Mouse (Mus musculus): ENCODE data around the gene U2af2.
"Not testable (repeated sequence)": the region's sequence is repeated elsewhere in the genome, so short reads cannot be mapped to it uniquely, and the experiment has no call there.

Gene U2af2

GRCm38 (mm10) chr7:5061774-5062359 is at the start of gene U2af2:
U2af2 (plus strand) TSS chr7:5062143.
- DNase-seq = peak; percentile 97

- DNase-seq = no peak
Observed at GRCm38 (mm10) chr7:5012681-5013513, 49.0 kb upstream of the U2af2 start.

GRCm38 (mm10) chr7:5014251-5015117 is 47.5 kb upstream of the U2af2 start, which contains the start of the genes Zfp524 and Fiz1:
Zfp524 (plus strand) TSS chr7:5014415.
Fiz1 (minus strand) TSS chr7:5014697.
- peak; percentile 97 to 98 for DNase-seq

- DNase-seq = peak; percentile 96 to 98
Observed at GRCm38 (mm10) chr7:5015118-5016001, 46.6 kb upstream of the U2af2 start, which contains the start of gene Gm44973. Gm44973 (plus strand) TSS chr7:5015496.

DNA sequence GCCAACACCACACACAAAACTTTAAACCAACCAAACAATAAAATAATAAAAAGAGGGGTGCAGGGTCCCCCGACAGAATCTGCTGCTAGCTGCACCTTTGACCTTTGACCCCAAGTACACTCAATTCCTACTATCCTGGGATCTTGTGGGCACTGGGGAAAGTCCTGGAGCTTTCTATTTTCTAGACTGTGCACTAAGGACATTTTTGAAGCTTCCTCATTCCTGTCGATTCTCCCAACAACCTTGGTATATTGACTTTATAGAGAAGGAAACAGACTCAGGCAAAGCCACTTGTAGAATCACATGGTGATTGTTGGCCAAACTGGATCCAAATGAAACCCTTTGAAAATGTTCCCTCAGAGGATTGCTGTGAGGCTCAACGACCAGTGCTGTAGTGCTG is 45.9 kb upstream of the U2af2 start:
- no peak for DNase-seq

GRCm38 (mm10) chr7:5016920-5017319 is 45.0 kb upstream of the U2af2 start:
- DNase-seq = no peak

- peak in 1 of 2 experiments; percentile 40 for DNase-seq
Observed at GRCm38 (mm10) chr7:5017352-5017751, 44.6 kb upstream of the U2af2 start.

- DNase-seq = no peak
Observed at GRCm38 (mm10) chr7:5017931-5018330, 44.0 kb upstream of the U2af2 start.

GRCm38 (mm10) chr7:5019576-5019975 is 42.4 kb upstream of the U2af2 start:
- not testable (repeated sequence) for DNase-seq

DNA sequence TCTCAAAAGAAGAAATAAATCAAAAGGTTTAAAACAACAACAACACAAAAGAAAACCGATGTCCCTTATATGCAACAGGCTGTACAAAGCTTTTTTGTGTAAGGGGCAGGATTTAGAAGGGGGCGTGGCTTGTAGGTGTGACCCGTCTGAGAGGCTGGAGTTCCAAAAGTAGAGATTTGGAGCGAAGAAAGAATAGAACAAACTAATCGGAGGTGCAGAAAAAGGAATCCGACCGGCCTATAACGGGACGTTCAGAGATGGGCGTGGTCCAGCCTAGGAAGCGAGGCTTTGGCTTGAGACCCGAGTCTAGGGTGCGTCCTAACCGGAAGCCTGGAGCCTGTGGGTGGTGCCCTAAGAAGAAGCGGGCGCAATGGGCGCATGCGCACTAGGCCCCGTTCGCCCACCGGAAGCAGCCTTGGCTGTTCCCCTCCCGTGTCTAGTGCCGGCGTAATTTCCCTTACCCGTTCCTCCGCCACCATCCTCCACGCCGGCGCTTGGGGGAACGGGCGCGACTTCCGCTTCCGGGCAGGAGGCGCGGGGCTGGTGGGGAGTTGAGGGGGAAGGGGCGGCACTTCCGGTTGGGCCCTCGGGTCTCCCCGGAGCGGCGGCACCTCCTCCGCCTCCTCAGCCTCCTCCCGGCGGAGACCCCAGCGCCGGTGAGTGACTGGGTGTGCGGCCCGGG is 41.8 kb upstream of the U2af2 start, which contains the start of the genes Zfp865 and Ccdc106:
Zfp865 (plus strand) TSS at position 377 of the 682 bp plus-strand sequence.
Ccdc106 (plus strand) TSS at position 554 of the 682 bp plus-strand sequence.
- DNase-seq = peak; percentile 99 to 100

DNA sequence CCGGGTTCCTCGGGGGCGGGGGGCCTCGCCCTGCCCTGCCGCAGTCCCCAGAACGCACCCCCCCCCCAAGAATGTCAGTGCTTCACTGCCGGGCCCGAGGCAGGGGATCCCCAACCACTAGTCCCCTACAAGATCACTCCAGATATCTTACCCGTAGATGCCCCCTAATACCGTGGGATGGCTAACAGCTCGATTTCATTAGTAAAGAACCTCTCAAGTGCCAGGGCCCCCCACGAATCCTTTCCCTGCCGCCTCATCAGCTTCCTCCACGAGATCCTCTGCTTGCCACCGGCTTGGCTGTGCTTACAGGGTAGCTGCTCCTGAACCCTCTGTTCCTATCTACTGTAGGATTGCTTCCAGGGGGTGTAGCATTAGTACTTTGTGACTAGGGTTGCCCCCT is 41.3 kb upstream of the U2af2 start:
- DNase-seq = no peak

GRCm38 (mm10) chr7:5021197-5021596 is 40.7 kb upstream of the U2af2 start:
- DNase-seq = no peak

DNA sequence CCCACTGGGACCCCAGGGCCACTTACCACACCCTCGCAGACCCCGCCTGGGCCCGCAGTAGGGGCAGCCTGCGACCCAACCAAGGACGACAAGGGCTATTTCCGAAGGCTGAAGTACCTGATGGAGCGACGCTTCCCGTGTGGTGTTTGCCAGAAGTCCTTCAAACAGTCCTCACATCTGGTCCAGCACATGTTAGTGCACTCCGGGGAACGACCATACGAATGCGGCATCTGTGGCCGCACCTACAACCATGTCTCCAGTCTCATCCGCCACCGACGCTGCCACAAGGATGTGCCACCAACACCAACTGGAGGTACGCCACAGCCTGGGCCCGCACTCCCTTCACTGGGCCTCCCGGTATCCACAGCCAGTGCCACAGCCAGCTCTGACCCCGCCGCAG is 32.4 kb upstream of the U2af2 start:
- no peak for DNase-seq

DNA sequence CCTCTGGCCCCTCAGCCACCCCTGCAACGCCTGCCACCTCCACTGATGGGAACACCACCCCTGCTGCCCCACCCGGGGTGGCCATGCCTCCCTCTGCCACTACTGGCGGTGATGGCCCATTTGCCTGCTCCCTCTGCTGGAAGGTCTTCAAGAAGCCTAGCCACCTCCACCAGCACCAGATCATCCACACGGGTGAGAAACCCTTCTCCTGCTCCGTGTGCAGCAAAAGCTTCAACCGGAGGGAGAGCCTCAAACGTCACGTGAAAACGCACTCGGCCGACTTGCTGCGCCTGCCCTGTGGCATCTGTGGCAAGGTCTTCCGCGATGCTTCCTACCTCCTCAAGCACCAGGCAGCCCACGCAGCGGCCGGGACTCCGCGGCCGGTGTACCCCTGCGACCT is 32.0 kb upstream of the U2af2 start:
- DNase-seq = no peak

GRCm38 (mm10) chr7:5030554-5031275 is 31.2 kb upstream of the U2af2 start:
- no peak for DNase-seq

GRCm38 (mm10) chr7:5031496-5031895 is 30.4 kb upstream of the U2af2 start:
- no peak for DNase-seq

- no peak for DNase-seq
Observed at GRCm38 (mm10) chr7:5033818-5034217, 28.1 kb upstream of the U2af2 start, which contains the start of gene 4632433K11Rik. 4632433K11Rik (plus strand) TSS chr7:5034118.

GRCm38 (mm10) chr7:5035628-5036027 is 26.3 kb upstream of the U2af2 start:
- DNase-seq = no peak

GRCm38 (mm10) chr7:5036136-5036535 is 25.8 kb upstream of the U2af2 start:
- no peak for DNase-seq

GRCm38 (mm10) chr7:5037026-5037425 is 24.9 kb upstream of the U2af2 start:
- DNase-seq = no peak

Measured in kidney, postnatal 25 days (tissue).